Mouse (Mus musculus) kidney, embryonic 14.5 days (tissue): Measurements from ENCODE around the gene Fam193b. TPM values are rescaled to one million over a fixed set of nuclear protein-coding genes. Genes with fewer than 3 reads are reported as not detected.
A peak's percentile ranks its signal among the peaks of the same experiment; 100 is the strongest.

Source experiments
- ATAC-seq: fragments of 200-750 bp; cut with Nextera tagmentation; 2 replicates; pipeline ENCODE4 v1.8.0; 2017; ENCODE audit warnings: moderate number of reproducible peaks, mild to moderate bottlenecking, moderate TSS enrichment, moderate library complexity; ENCODE audit not compliant: low FRiP score, low TSS enrichment
- H3K27ac ChIP-seq: fragments of 300-500 bp; sonication (generic); 2 replicates; pipeline ENCODE4 v1.5.1; 2014; ENCODE audit warnings: low read depth, mild to moderate bottlenecking, low read length, moderate library complexity, mixed read lengths
- H3K27me3 ChIP-seq: fragments of 300-500 bp; sonication (generic); 2 replicates; pipeline ENCODE4 v1.6.1; 2014; ENCODE audit warnings: mild to moderate bottlenecking, low read length; ENCODE audit not compliant: control insufficient read depth, insufficient read depth
- H3K36me3 ChIP-seq: fragments of 300-500 bp; sonication (generic); 2 replicates; pipeline ENCODE4 v1.6.1; 2014; ENCODE audit warnings: low read length, mixed read lengths; ENCODE audit not compliant: control insufficient read depth, insufficient read depth
- H3K4me1 ChIP-seq: fragments of 300-500 bp; sonication (generic); 2 replicates; pipeline ENCODE4 v1.6.1; 2014; ENCODE audit warnings: low read length, mixed read lengths; ENCODE audit not compliant: control insufficient read depth, insufficient read depth
- H3K4me2 ChIP-seq: fragments of 300-500 bp; sonication (generic); replicated peaks from 2 replicates; pipeline ENCODE4 v1.6.1; 2014; ENCODE audit warnings: low read depth, mild to moderate bottlenecking, low read length
- H3K4me3 ChIP-seq: fragments of 300-500 bp; sonication (generic); 2 replicates; pipeline ENCODE4 v1.5.1; 2014; ENCODE audit warnings: mild to moderate bottlenecking, low read length
- H3K9ac ChIP-seq: fragments of 300-500 bp; sonication (generic); 2 replicates; pipeline ENCODE4 v1.6.1; 2014; ENCODE audit warnings: low read depth, mild to moderate bottlenecking, low read length, moderate library complexity
- H3K9me3 ChIP-seq: fragments of 300-500 bp; sonication (generic); 2 replicates; pipeline ENCODE4 v1.6.1; 2016; ENCODE audit warnings: low read length; ENCODE audit not compliant: control insufficient read depth
- WGBS: fragments of 180-500 bp; shearing (Covaris S2); extraction: QIAGEN DNeasy Blood & Tissue Kit; methylation state at CpG from one replicate; pipeline ENCODE4 v1.1.7; 2014; 5-methylcytosine and 5-hydroxymethylcytosine counted together
- polyA plus RNA-seq: library from polyadenylated mRNA; unstranded; fragments of >200 nt; fragmentation: Nextera tagmentation; extraction: Ambion mirVana; gene quantifications from 2 replicates; pipeline ENCODE4 v1.2.1, GENCODE M21; 2014

The Fam193b gene
- polyA plus RNA-seq, 1 experiment from 2014 or later = 39.3 TPM

DNA sequence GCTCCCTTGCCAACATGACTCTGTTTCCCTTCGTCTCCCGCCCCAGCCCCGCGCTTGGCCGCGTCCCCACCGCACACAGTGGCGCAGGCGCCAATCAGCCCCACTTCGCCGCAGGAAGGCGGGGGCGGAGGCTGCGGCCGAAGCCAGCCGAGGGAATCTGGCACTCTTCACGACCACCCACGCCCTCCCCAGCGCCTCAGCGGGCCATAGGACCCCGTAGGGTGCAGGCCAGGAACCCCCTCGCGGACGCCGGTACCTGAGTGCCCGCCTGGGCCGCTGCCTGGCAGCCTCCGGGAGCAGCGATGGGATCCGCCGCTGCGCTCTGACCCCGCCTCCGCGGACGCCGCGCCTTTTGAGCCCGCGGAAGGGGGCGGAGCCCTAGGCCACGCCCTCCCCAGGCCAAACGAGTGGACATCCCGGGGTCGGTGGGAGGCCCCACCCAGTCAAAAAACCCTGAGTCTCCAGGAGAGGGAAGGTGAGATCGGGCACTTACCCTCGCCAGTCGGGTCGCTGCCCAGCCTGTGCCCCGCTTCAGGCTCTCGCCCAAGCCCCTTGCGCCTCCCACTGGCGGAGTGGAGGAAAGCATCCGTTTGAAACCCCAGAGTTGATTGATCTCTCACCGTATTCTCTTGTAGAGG lies 57.7 kb downstream of the Fam193b start, which contains the start of gene Pdlim7:
TSS of gene Pdlim7 (minus strand) at position 566 of the 638 bp plus-strand sequence.
- WGBS = under 1% methylated on average over 54 of the region's 55 CpGs
- H3K4me1 ChIP-seq = peaks cover 26% of the 10 kb centered on the region
- H3K27me3 ChIP-seq = no peaks in the 10 kb centered on the region; the same call in 1 of the 2 replicates
- H3K9me3 ChIP-seq = no peaks in the 10 kb centered on the region
- peak within 1 kb of the TSS; percentile 93 for H3K4me2 ChIP-seq
- H3K9ac ChIP-seq = peak within 1 kb of the TSS; percentile 70
- ATAC-seq = peak; percentile 82
- H3K27ac ChIP-seq = peak within 1 kb of the TSS; percentile 72; the same call in 1 of the 2 replicates
- H3K4me3 ChIP-seq = peak within 1 kb of the TSS; percentile 58
- peaks cover 21% of the 10 kb centered on the region for H3K36me3 ChIP-seq

DNA sequence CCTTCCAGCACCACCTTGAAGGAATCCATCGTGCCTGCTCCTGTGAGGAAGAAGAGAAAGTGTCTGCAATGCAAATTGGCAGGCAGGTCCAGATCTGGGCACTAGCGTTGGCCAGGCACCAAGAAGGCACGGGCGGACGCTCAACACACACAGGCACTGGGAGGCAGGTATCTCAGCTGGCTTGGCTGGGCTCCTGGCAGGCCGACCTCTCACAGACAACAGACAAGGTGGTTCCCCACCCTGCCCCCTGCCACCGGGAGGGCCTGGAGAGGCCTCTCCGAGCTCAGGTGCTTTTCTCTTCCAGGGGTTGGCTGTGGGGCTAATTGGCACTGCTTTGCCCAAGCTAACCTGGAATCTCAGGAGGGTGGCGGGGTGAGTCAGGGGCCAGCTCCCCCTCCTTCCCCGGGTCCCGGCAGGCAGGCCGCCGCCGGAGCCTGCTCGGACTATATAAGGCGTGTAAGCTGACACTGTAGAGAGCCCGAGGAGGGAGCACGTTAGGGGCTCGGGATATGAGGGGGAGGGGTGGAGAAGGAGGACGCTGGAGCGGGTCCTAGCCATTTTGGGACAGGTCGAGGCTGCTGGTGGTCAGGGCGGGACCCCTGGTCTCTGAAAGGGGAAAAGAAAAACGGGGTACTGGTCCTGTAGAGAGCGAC lies 58.4 kb downstream of the Fam193b start:
- Histone ChIP-seq H3K27me3 (no peaks in the 10 kb centered on the region; the same call in 1 of the 2 replicates), H3K4me2 (peak overlapping the region; percentile 93), H3K4me3 (peak overlapping the region; percentile 58), H3K9me3 (no peaks in the 10 kb centered on the region), H3K9ac (peak overlapping the region; percentile 70), H3K27ac (peak overlapping the region; percentile 72; the same call in 1 of the 2 replicates), H3K36me3 (peaks cover 28% of the 10 kb centered on the region), H3K4me1 (peaks cover 26% of the 10 kb centered on the region)
- ATAC-seq = peak; percentile 58
- WGBS = 1% methylated on average over 25 of the region's 25 CpGs

DNA sequence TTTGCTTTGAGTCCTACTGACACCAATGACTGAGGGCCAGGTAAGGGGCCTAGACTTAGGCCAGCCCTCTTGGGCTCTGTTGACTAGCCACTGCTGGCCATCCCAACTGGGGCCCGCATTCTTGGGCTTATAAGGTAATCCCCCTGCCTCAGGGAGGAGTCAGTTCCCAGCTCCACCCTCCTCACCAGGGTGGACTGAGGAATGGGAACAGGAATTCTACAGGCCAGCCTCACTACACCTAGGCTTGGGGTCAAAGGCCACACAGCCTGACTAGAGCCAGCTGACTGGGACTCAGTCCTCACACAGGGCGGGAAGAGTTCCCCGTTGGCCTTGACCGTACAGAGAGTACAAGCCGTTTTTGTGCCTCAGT lies 59.4 kb downstream of the Fam193b start:
- Histone ChIP-seq H3K27me3 (no peaks in the 10 kb centered on the region; the same call in 1 of the 2 replicates), H3K4me2 (peak overlapping the region; percentile 93), H3K27ac (peak overlapping the region; percentile 84; the same call in 1 of the 2 replicates), H3K9ac (no peak overlapping the region), H3K9me3 (no peaks in the 10 kb centered on the region), H3K4me1 (peaks cover 26% of the 10 kb centered on the region), H3K4me3 (peak overlapping the region; percentile 58; the same call in 1 of the 2 replicates), H3K36me3 (peaks cover 38% of the 10 kb centered on the region)
- 39% methylated on average over 5 of the region's 5 CpGs for WGBS
- ATAC-seq = no peak

DNA sequence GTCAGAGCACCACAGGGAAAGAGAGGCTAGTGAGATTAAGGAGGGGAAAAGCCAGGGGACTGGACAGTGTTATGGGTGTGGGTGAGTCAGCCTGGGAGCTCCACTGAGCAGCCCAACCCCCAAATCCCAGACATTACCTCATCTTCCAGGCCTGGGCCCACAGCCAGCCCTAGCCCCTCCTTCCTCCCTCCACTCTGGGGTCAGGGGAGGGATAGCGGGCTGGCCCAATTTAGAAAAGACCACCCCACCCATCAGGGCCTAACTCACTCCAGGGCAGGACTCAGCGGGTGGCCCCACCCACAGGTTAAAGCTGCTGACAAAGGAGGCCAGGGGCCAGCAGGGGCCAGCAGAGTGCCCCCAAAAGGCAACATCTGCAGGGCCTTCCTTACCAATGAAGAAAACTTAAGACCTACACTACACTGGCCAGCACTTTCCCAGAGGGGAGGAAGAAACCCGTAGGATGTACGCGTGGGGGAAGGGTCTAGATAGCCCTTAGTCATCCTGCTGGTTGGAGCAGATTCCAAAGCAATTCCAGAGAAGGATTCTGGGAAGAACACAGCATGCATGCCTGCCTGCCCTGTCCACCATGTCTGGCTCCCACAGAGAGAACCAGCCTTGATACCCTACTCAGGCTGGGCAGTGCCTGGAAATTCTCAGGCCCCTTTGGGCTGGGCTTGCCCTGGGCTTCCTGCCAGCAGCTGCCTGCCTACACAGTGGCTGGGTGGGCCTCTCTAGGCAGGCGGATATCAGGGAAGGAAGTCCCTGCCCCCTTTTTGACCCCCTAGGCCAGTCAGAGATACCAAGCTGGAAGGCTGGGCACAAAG lies 60.0 kb downstream of the Fam193b start:
- H3K4me1 ChIP-seq = peaks cover 26% of the 10 kb centered on the region
- no peak overlapping the region; the same call in 1 of the 2 replicates for H3K9ac ChIP-seq
- peak; percentile 68 for ATAC-seq
- peak overlapping the region; percentile 93 for H3K4me2 ChIP-seq
- peak overlapping the region; percentile 84; the same call in 1 of the 2 replicates for H3K27ac ChIP-seq
- no peaks in the 10 kb centered on the region; the same call in 1 of the 2 replicates for H3K27me3 ChIP-seq
- peaks cover 44% of the 10 kb centered on the region for H3K36me3 ChIP-seq
- no peaks in the 10 kb centered on the region for H3K9me3 ChIP-seq
- peak overlapping the region; percentile 58 for H3K4me3 ChIP-seq
- 15% methylated on average over 6 of the region's 6 CpGs for WGBS

DNA sequence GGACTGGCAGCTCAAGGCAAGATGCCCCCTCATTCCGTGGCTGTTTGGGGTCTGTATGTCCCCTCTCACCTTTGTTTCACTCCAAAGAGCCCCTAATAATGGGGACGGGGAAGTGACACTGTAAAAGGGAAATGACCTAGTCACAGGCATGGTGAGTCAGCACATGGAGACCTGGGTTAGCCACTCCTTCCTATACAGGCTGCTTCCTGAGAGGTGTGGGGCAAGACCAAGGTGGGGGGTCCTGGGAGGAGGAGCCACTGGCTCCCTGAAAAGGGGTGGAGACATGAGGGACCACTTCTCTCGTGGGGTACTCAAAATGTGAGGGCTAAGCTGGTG lies 60.6 kb downstream of the Fam193b start:
- Histone ChIP-seq H3K4me3 (no peak overlapping the region), H3K9ac (no peak overlapping the region), H3K27me3 (no peaks in the 10 kb centered on the region; the same call in 1 of the 2 replicates), H3K27ac (0 out of 2 replicates have a peak overlapping the region, but pooled peaks have one; percentile 51), H3K36me3 (peaks cover 50% of the 10 kb centered on the region), H3K4me1 (peaks cover 26% of the 10 kb centered on the region), H3K4me2 (no peak overlapping the region; the same call in 1 of the 2 replicates), H3K9me3 (no peaks in the 10 kb centered on the region)
- ATAC-seq = peak; percentile 2; the same call in 1 of the 2 replicates
- WGBS = 31% methylated on average over 3 of the region's 3 CpGs

DNA sequence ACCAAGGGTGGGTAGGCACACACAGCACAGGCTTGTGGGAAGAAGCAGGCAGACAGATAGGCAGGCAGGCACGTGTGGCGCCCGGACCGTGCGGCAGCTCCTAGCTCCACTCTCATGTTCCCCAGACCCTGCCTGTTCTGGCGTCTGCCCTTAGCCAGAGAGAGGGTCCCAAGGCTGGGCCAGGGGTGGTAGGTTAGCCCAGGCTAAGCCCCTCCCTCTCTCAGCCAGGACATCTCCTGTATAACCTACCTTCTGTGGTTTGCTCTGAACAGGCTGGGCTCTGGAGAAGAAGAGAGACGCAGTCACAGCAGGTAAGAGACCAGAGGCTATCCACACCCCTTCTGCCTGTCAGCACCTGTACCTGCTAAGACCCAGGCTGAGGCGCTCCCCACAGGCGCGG lies 62.4 kb downstream of the Fam193b start:
- no peak overlapping the region for H3K4me3 ChIP-seq
- ATAC-seq = no peak
- peaks cover 68% of the 10 kb centered on the region for H3K36me3 ChIP-seq
- no peak overlapping the region for H3K4me2 ChIP-seq
- H3K27me3 ChIP-seq = no peaks in the 10 kb centered on the region
- WGBS = 97% methylated on average over 10 of the region's 10 CpGs
- H3K9ac ChIP-seq = no peak overlapping the region
- H3K4me1 ChIP-seq = peaks cover 26% of the 10 kb centered on the region
- H3K9me3 ChIP-seq = no peaks in the 10 kb centered on the region
- H3K27ac ChIP-seq = no peak overlapping the region

DNA sequence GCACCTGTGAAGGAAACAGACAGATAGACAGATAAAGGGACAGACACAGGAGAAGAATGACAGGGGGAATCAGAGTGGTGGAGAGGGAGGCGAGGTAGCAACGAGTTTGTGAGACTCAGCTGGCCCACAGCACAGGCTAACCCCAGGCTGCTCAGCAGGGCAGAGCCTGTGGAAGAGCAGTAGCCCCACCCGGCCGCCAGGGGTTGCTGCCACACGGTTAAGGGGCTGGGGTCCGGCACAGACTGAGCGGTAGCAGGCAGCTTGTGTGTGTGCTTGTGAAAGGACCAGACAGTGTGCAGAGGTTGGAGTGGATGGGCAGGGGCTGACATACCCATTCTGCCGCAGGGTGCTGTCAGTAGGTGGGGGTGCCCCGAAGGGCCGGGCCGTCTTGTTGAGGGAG lies 63.0 kb downstream of the Fam193b start:
- Histone ChIP-seq H3K4me3 (no peak overlapping the region), H3K4me2 (no peak overlapping the region), H3K36me3 (peaks cover 74% of the 10 kb centered on the region), H3K9me3 (no peaks in the 10 kb centered on the region), H3K9ac (no peak overlapping the region), H3K4me1 (peaks cover 26% of the 10 kb centered on the region), H3K27me3 (no peaks in the 10 kb centered on the region), H3K27ac (no peak overlapping the region)
- 60% methylated on average over 11 of the region's 11 CpGs for WGBS
- ATAC-seq = no peak

DNA sequence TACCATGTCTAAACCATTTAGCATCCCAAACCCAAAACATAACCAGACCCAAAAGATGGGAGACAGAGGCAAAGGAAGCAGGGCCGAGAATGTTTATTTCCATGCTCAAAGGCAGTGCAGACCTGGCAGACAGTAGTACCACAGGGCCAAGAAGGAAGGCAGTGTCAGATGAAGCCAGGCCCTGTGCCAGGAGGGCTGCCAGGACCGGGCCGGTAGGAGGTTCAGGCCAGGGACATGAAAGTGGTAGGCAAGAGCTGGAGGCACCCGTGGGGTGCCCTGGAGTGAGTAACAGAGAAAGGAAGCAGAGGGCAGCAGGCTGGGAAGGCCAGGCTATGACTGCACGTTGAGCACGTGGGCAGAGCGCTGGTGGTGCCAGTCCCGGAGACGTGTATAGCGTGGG lies 64.2 kb downstream of the Fam193b start:
- Histone ChIP-seq H3K9me3 (no peaks in the 10 kb centered on the region), H3K4me1 (peaks cover 17% of the 10 kb centered on the region), H3K36me3 (peaks cover 84% of the 10 kb centered on the region), H3K27ac (no peak overlapping the region), H3K4me3 (no peak overlapping the region), H3K9ac (no peak overlapping the region), H3K27me3 (no peaks in the 10 kb centered on the region), H3K4me2 (no peak overlapping the region)
- 96% methylated on average over 10 of the region's 10 CpGs for WGBS
- ATAC-seq = no peak
